Mouse (Mus musculus): ENCODE measurements around the gene Dusp13.
A peak's percentile ranks its signal among the peaks of the same experiment; 100 is the strongest.

Dusp13 gene

DNA sequence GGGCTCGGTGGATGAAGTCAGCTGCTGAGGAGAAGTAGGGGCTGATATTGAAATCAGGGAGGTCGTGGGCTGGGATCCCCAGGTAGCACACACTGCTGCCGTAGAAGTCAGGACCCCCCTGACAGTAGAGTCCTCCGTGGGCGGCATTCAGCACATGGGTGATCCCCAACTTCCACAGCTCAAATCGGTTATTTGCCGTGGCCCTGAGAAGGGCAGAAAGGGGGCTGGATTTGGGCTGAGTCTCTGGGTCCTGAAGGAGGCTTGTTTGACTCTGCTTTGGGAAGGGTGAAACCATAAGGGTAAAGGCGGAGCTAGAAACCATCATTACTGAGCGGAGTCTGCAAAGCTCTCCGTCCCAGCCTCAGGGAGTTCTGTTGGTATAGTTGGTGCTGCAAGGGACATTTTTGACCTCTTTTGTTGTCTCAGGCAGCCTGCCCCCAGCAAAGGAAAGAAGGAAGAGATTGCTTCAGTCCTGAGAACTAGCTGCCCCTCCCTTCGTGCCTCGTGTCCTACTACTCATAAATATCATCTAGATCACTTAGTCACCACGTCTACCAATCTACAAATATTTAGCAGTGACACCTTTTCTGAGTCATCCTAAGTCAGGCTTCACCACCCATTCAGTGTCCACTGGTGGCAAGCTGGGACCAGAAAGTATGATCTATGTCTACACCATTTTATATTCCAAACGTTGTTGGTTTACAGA, 3.4 kb downstream of the Dusp13 start:
- no peak for DNase-seq (ENCODE audit: low spot score)

DNA sequence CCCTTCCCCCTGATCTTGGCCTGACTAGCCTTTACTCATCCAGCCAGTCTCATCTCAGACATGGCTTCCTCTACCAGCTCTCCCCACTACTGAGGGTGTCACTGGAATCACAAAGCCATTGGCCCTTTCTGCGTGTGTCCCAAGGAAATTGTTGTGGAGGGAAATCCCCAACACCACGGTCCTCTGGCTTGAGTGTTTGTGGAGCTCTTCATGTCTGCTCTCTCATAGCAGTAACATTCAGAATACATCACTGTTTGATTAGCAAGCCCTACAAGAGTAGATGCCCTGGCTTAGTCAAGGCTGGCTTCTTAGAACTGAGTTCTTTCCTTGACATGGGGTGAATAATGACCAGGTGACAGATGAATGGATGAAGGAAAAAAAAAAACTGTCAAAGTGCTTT, 4.1 kb downstream of the Dusp13 start:
- no peak for DNase-seq (ENCODE audit: low spot score)

DNA sequence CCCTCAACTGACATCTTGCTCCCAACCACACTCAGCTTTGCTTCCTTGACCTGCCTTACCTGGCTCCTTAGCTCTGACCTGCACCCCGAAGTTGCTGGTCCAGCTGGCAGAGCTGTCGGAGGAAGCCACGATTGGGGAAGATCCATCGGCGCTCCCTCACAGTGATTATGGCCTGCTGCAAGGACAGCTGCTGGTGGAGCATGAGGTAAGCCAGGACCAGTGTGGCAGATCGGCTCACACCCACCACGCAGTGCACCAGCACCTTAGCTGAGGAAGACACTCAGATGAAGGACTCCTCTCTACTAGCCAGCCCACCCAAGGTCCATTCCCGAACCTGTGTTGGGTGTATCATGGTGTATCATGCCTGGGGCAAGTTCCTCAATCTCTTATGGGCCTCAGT, 4.7 kb downstream of the Dusp13 start:
- DNase-seq (ENCODE audit: low spot score): no peak

DNA sequence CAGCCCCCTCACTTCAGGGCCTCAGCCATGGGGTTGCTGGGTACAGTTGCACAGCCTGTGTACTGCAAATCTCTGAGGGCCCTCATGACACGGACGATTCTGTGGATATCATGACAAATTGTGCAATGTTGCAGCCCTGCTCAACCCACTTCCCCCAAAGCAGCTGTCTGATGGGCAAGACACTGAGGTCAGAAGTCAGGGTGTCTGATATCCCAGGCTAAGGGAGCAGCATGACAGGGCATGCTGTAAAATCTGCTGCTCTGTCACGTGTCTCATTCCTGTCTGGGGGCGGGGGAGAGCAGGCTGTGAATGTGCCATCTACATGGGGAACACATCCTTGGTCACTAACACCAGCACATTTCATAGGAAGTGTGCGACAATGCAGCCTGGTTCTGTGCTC, 5.8 kb downstream of the Dusp13 start:
- no peak for DNase-seq (ENCODE audit: low spot score)

DNA sequence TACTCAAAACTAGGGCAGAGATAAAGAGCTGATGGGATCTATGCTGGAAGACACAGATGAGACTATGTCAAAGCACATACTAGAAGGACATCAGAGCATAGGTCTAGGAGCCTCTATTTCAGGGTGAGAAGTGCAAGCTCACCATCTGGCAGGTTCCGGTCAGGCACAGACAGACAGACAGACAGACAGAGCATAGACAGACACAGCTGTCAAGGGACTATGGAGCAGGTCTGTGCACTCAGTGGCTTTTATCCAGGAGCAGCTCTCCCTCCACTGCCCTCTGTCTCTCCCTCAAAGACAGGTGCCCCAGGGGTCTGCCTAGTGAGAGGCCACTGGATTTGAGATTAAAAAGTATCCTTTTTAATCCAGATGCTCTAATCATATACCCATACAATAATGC, 6.8 kb downstream of the Dusp13 start:
- no peak for DNase-seq (ENCODE audit: low spot score)

DNA sequence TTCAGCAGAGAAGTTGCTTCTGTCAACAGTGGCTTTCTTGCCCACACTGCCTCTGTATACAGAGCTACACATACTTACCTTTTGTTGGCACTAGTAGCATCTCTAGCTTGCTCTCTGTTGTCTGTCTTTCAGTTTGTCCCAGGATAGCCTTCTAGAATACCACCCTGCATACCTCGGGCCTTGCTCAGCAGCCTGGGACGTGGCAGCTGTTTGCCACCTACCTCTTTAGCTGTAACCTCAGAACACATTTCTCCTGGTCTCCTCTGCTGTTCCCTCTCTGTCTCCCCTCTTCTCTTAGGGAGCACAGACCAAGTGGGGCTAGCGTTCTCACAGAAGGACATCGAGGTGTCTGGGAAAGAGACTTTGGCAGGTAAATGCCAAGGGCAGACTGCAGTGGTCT, 8.5 kb downstream of the Dusp13 start:
- DNase-seq (ENCODE audit: low spot score): no peak

DNA sequence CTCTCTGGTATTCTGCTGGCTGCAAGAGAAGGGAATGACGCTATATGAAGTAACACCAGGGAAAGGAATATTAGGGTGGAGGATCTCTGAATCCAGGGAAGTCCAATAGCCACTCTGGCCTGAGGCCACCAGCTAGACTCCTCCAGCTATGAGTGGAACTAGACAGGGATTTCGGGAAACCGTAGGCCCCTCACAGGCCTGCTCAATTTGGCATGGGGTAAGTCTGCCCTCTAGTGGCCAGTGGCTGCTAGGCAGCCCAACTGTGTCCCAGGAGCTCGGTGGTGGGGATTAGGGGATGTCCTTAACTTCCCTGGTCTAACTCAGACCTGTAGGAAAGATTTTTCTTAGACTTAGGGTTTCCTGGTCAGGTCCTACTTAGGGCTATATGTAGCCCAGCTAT, 9.2 kb downstream of the Dusp13 start:
- peak; percentile 73 for DNase-seq (ENCODE audit: low spot score)

DNA sequence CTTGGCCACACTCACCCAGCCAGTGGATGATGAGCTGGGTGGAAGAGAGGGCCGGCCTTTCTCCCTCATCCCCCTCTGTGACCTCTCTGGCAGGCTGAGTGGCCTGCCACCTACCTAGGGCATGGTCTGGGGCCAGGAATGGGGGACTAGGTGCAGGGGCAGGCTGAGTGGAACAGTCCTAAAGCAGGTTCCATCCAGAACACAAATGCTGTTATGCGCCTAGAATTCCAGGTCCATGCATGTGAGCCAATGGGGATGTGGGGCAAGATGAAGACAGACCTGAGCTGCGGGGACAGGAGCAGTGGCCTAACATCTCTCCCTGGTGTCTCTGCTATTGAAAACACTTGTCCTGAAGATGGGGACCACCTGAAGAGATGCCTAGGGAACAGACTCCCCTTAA, 9.7 kb downstream of the Dusp13 start:
- no peak for DNase-seq (ENCODE audit: low spot score)

DNA sequence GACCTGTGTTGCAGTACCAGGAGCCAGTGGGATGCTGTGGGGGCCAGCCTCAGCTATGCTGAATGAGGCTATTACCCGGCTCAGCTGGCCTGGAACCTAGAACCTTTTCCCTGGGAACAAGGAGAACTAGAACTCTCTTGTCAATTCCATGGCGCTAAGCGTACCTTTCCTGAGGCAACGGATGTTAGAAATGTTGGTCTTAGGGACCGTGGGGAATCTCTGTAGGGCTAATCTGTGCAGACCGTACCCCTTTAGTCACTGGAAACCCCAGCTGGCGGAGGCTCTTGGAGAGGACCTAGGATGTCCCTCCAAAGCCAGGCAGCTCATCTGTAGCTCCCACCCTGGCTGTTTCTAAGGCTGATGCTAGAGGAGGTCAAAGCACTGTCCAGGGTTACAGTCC, 10.6 kb downstream of the Dusp13 start:
- no peak for DNase-seq (ENCODE audit: low spot score)

DNA sequence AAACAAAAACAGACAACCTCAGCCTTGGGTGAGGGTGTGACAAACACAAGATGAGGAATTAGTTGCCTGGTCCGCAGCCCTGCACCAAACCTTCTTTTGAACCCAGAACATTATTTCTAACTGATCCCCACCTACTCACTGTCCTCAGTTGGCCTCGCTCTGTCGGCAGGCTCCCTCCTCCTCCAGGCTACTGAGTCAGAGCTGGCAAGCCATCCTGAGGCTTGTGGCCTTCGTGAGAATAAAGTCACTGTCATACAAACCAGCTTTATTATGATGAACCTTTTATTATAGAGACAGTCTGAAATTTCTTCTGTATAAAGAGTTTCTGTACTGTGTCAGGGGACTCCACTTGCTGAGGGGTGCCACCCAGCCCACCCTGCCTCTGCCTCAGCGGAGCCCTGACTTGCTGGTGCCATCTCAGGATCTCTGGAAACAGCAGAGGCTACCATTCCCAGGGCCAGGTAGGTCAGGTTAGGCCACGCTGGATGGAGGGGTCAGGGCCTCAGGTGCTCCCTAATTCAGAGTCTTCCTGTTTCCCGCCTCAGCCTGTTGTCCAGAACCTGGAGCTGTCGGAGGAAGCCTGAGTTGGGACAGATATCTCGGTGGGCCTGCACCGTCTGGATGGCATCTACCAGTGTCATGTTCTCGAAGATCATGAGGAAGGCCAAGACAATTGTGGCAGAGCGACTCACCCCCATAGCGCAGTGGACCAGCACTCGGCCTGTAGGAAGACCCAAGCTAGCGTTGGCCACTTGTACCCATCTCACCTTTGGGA, 17.7 kb downstream of the Dusp13 start:
- no peak for DNase-seq (ENCODE audit: low spot score)

DNA sequence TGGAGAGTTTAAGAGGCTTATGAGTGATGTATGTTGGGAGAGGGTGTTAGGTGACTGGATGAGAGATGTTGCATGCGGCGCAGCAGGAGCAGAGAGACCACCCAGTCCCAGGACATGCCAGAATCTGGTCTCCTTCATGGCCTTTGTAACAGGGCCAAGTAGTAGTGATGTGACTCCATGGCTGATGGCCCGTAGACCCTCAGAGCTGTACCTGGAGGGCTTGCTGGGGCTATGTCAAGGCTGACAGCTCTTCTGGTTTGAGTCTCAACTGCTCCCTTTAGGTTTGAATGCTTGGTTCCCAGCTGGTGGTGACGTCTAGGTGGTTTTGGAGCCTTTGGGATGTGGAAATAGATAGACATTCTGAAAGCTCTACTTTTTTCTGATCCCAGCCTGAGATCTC, 21.0 kb downstream of the Dusp13 start:
- DNase-seq (ENCODE audit: low spot score): no peak

DNA sequence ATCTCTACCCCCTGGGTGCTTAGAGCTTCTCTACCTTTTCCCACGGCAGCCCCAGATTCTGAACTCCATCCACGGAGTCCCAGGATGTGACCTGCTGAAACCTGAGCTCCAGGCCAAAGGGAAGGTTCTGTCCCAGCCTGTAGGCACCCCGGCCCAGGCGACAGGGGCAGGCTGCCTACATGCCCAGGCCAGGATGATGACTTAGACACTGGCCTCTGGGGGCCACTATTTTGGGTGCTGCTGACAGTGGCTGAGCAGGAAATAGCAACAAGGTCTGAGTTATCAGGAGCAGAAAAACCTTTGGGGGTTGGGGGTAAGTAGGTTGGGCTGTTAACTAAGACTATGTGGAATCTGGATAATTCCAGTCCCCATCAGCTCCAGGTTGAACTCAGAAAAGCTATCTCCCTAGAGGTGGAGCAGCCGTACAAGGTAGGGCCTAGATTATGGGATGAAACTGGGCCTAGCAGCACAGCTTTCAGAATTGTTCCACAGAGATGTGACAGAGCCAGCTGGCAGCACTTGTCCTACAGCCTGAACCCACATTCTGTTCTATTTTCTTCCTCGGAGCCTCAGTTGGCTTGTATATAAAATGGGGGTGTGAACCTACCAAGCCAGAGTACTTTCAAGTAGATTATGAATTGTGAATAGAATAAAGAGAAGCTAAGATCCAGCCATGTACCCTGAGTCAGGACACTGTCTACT, 21.8 kb downstream of the Dusp13 start:
- no peak for DNase-seq (ENCODE audit: low spot score)

DNA sequence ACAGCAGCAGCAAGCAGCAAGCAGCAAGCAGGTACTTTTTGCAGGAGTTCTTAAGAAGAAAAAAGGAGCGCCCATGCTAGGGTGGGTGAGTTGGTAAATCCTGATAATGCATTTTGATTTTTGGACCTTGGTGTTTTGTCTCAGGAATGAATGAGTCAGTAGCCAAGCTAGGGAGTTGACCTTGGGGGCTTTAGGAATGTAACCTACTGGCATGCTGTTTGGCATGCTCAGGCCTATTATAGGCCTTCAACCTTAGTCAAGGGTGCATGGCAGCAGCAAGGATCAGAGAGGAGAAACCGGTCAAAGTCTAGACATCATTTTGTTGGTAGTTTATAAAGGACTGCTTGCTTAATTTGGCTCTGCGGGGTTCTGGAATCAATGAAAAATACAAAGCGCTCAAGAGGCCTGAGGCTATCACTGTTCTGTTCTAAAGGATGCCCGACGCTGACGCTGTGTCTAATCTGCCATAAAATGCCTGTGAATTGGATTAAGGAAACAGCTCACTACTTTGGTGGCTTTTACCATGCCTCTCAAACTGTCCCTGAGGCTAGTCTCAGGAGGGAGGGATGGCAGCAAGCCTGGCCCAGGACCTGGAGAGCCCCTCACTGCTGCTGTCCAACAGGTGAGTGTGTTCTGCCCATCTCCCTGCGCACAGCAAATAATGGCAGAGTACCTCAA, 28.8 kb downstream of the Dusp13 start:
- DNase-seq (ENCODE audit: low spot score): no peak

DNA sequence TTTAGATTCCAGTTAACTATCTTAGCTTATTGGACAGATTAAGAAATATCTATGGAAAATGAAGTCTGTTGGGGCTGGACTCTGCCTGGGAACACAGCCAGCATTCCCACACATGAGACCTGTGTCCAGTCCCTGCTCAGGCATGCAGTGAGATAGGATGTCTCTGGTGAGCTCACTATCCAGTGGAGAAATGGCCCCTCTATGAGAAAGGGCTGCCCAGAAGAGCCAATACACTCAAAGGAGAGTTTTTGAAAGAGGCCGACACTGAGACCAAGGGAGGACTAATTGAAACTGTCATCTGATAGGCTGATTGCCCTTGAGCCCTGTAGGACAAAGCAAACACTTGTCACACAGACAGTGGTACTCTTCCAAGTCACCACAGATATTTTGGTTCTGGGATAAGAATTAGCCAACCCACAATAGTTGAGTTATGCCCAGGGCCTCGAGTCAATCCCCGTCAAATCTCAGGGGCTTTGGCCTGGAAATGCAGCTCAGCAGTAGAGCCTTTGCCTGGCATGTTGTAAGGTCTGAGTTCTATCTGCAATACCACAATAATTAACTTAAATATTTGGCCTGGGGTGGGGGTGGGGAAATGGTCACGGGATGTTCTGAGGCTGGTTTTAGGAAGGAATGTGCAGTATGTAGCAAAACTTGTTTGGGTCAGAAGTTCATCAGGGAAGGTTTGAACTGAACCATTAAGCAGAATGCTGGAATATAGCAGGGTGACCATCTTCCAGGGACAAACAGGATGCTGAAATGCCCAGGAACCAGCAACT, 30.4 kb downstream of the Dusp13 start:
- DNase-seq (ENCODE audit: low spot score): no peak

DNA sequence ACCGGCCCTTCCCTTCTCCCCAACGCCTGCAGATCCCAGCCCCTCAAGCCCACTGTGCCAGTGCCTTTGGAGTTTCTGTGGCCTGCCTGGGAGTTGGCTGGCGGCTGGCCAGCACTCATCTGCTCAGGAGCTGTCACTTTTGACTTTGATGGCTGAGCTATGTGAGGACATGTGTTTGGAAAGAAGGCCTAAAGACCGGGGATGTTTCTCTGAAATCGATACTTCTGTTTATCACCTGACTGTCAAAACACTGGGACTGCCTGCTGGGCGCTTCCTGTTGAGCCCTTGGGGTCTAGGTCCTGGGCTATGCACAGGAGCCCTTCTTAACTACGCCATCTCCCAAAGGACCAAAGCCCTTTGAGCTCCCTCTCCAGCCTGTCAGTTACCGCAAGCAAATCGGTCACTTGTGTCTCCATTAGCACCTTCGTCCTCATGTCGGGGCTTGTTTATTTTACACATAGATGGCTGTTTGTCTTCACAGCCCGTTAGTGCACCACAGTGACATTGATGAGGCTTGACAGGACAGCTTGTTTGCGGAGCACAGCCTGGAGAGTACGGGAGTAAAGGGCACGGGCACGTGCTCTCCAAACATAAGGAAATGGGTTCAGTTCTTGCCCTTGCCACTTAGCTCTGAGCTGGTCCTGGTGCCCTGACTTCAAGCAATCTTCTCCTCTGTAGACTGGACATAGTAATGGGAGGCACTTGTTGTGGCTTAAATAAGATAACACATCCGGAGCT, 31.2 kb downstream of the Dusp13 start:
- no peak for DNase-seq (ENCODE audit: low spot score)

DNA sequence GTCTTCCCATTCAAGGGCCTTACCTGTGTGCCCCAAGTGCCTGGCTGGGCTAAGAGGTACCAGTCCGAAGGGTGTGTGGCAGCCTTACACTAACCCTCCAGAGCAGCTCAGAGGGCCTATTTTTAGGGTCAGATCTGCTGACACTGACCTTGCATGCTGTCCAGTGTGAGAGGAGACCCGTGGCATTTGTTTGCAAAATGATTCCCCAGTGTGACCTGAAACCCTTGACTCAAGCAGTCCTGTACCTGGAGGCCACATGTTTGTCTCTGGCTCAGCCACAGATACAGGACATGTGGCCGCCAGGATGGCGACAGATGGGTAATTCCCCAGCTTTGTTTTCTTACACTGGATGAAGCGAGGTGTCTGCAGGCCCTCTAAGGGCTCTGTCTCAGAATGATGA, 36.5 kb downstream of the Dusp13 start, which contains the start of gene Dupd1:
Gene Dupd1, minus strand, starts transcription at position 91 of the 400 bp plus-strand sequence.
- no peak for DNase-seq (ENCODE audit: low spot score)

DNA sequence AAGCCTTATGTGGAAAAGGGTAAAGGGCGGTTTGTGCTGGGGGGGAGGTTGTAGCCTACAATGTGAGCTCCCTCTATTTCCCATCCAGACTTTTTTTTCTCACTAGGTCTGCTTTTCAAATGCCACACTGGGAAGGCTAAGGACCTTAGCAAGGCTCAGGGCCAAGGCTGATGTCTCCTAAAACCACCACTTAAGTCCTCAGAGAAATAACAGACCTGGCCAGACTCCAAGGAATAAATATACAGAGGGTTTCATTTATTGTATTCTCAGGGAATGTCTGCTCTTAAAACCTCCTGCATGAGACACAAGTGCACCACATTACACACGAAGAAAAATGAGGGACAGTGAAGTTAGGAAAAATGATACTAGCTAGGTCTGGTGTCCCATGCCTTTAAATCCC, 39.8 kb downstream of the Dusp13 start:
- DNase-seq (ENCODE audit: low spot score): no peak

DNA sequence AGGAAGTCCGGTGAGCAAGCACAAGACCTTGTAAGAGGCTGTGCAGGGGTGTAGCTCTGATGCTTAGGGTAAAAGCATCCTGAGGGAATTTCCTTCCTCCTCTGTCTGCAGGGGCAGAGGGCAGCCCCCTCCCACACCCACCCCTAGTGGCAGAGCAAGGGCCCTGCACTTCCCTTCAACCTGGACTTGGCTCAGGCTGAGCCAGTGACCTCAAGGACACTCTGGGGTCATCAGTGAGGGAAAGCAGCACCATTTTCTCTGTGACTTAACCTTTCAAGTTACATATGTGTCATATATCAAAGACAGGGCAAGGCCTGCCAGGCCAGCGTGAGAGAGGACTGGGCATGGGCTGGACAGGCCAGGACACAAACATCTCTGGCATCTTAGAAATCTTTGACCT, 41.4 kb downstream of the Dusp13 start:
- DNase-seq (ENCODE audit: low spot score): no peak

DNA sequence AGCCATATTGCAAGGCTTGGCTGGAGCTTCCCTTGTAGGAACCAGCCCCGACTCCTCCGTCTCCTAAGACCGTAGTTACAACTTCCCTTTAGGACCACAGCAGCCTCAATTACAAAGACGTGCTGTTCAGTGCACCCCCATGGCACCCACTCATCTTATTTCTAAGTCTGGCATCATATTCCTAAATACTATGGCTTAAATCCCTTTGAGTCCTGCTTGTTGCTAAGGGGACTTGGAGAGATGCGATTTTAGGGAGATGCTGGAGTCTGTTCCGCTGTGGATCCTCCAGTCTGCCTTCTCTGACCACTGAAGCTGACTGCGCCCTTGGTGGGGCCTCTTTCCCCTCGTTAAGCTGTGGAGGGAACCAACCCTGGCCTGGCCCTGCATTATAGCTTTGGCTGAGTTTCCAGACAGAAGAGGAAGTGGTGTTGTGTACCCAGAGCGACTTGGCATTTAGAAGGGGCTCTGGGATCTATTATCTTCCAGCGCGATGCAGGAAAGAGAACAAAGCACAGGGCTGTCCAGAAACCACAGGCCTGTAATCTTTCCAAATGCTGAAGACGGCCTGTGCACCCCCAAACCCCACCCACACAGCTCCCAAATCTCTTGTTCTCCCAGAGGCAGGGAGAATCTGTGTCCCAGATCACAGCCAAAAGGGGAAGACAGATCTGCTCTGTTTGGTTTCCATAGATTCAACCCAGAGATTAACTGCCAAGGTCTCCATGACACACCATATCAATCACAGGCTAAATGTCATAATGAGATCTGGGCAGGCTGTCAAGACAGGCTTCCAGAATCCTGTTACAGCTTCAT, 44.0 kb downstream of the Dusp13 start:
- DNase-seq (ENCODE audit: low spot score): no peak

DNA sequence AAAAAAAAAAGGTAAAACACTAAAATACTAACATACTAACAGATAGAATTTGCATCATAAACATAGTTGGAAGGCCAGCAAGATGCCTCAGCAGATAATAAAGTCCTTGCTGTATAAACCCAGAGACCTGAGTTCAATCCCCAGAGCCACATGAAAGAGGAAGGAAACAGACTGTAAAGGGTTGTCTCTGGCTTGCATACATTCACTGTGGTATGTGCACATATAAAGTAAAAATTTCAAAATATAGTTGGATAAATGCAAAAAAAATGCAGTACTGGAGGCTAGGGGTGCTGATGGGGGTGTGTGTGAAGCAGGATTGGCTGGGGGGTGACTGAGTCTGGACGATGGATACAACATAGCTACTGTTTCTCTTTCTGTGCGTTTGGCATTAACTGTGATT, 45.5 kb downstream of the Dusp13 start:
- no peak for DNase-seq (ENCODE audit: low spot score)
